Mouse (Mus musculus) heart, embryonic 10.5 days (tissue): ENCODE results near the gene Gm13871. TPM values are rescaled to one million over a fixed set of nuclear protein-coding genes. Genes with fewer than 3 reads are reported as not detected.
"Not testable (repeated sequence)": the region's sequence is repeated elsewhere in the genome, so short reads cannot be mapped to it uniquely, and the experiment has no call there.

Experiments
- DNase-seq: peaks from one replicate; pipeline ENCODE4 v3.0.0-alpha.2; 2017; ENCODE audit warnings: low spot score
- H3K27ac ChIP-seq: fragments of 300-500 bp; sonication (generic); 2 replicates; pipeline ENCODE4 v1.5.1; 2016; ENCODE audit warnings: mild to moderate bottlenecking
- H3K27me3 ChIP-seq: fragments of 300-500 bp; sonication (generic); 2 replicates; pipeline ENCODE4 v1.6.1; 2016; ENCODE audit warnings: mild to moderate bottlenecking; ENCODE audit not compliant: poor library complexity, insufficient read depth, severe bottlenecking
- H3K36me3 ChIP-seq: fragments of 300-500 bp; sonication (generic); 2 replicates; pipeline ENCODE4 v1.6.1; 2016; ENCODE audit warnings: mild to moderate bottlenecking, moderate library complexity
- H3K4me1 ChIP-seq: fragments of 300-500 bp; sonication (generic); 2 replicates; pipeline ENCODE4 v1.6.1; 2016; ENCODE audit warnings: mild to moderate bottlenecking
- H3K4me3 ChIP-seq: fragments of 300-500 bp; sonication (generic); 2 replicates; pipeline ENCODE4 v1.5.1; 2016; ENCODE audit warnings: mild to moderate bottlenecking, moderate library complexity
- H3K9me3 ChIP-seq: fragments of 300-500 bp; sonication (generic); 2 replicates; pipeline ENCODE4 v1.6.1; 2016; ENCODE audit warnings: mild to moderate bottlenecking, moderate library complexity
- WGBS: fragments of 180-500 bp; shearing (Covaris S2); methylation state at CpG from one replicate; pipeline ENCODE4 v1.1.7; 2016; 5-methylcytosine and 5-hydroxymethylcytosine counted together
- polyA plus RNA-seq: library from polyadenylated mRNA; unstranded; fragments of >200 nt; fragmentation: Nextera tagmentation; extraction: Ambion mirVana; gene quantifications from 2 replicates; pipeline ENCODE4 v1.2.1, GENCODE M21; 2016

Gm13871 gene
- not detected in 2 replicates for polyA plus RNA-seq

GRCm38 (mm10) chr4:73905853-73906252 lies at the start of gene Gm13871:
Gene Gm13871 (minus strand): TSS chr4:73905953.
- no CpG with 5 or more reads among the region's 4 CpGs for WGBS
- not testable (repeated sequence) for H3K9me3 ChIP-seq

GRCm38 (mm10) chr4:73950375-73950896 lies 44.7 kb upstream of the Gm13871 start, which contains the start of gene 2310002L09Rik:
Gene 2310002L09Rik (minus strand): TSS chr4:73950846.
- Histone ChIP-seq H3K27ac (no peak within 1 kb of the TSS), H3K4me1 (no peaks in the 10 kb centered on the region), H3K9me3 (no peaks in the 10 kb centered on the region), H3K27me3 (no peaks in the 10 kb centered on the region), H3K4me3 (no peak within 1 kb of the TSS), H3K36me3 (no peaks in the 10 kb centered on the region)
- WGBS = 75% methylated on average over 8 of the region's 8 CpGs
- no peak for DNase-seq

More at GRCm38 (mm10) chr4:73905853-73906252, at the start of gene Gm13871:
- H3K36me3 ChIP-seq, DNase-seq, H3K4me1 ChIP-seq, H3K27ac ChIP-seq, H3K27me3 ChIP-seq, H3K4me3 ChIP-seq: not testable (repeated sequence)

- not testable (repeated sequence) for DNase-seq, H3K36me3 ChIP-seq, H3K4me3 ChIP-seq, H3K9me3 ChIP-seq, H3K27me3 ChIP-seq, H3K4me1 ChIP-seq, H3K27ac ChIP-seq
- WGBS = 82% methylated on average over 6 of the region's 6 CpGs
These were observed 14.9 kb upstream of the Gm13871 start, which contains the start of gene Gm11756 for GRCm38 (mm10) chr4:73920660-73921059. Gene Gm11756 (minus strand): TSS chr4:73920760.

GRCm38 (mm10) chr4:73891012-73891411 lies 14.7 kb downstream of the Gm13871 start, which contains the start of gene Gm11757:
Gene Gm11757 (minus strand): TSS chr4:73891112.
- no CpG with 5 or more reads among the region's 4 CpGs for WGBS
- H3K4me1 ChIP-seq = not testable (repeated sequence)

GRCm38 (mm10) chr4:73876166-73876565 lies 29.6 kb downstream of the Gm13871 start, which contains the start of gene Gm11758:
Gene Gm11758 (minus strand): TSS chr4:73876266.
- no CpG with 5 or more reads among the region's 4 CpGs for WGBS

More at GRCm38 (mm10) chr4:73891012-73891411, 14.7 kb downstream of the Gm13871 start, which contains the start of gene Gm11757:
- H3K27ac ChIP-seq, H3K36me3 ChIP-seq, H3K27me3 ChIP-seq, DNase-seq, H3K4me3 ChIP-seq, H3K9me3 ChIP-seq: not testable (repeated sequence)

More at GRCm38 (mm10) chr4:73876166-73876565, 29.6 kb downstream of the Gm13871 start, which contains the start of gene Gm11758:
- H3K27ac ChIP-seq, H3K27me3 ChIP-seq, H3K4me3 ChIP-seq, H3K36me3 ChIP-seq, DNase-seq, H3K4me1 ChIP-seq, H3K9me3 ChIP-seq: not testable (repeated sequence)

Other genes starting within 250 kb of the Gm13871 start
- gene Gm11239, start 237.6 kb downstream of the Gm13871 start, polyA plus RNA-seq = not detected in 2 replicates
- not detected in 2 replicates for gene Gm428, start 222.4 kb downstream of the Gm13871 start, polyA plus RNA-seq
- gene Rasef, start 115.0 kb downstream of the Gm13871 start, polyA plus RNA-seq = 0.99 and 1.2 TPM in 2 replicates
- not detected in 2 replicates for gene Gm11758, start 29.7 kb downstream of the Gm13871 start, polyA plus RNA-seq
- gene Gm11757, start 14.8 kb downstream of the Gm13871 start, polyA plus RNA-seq = not detected in 2 replicates
- gene Gm11756, start 14.8 kb upstream of the Gm13871 start, polyA plus RNA-seq = not detected in 2 replicates
- not detected in 2 replicates for gene 2310002L09Rik, start 44.9 kb upstream of the Gm13871 start, polyA plus RNA-seq
- 0.51 and 0.58 TPM in 2 replicates for gene Frmd3, start 107.5 kb upstream of the Gm13871 start, polyA plus RNA-seq